Mouse (Mus musculus) forebrain, embryonic 11.5 days (tissue): ENCODE results near the gene Pycr1. TPM values are rescaled to one million over a fixed set of nuclear protein-coding genes. Genes with fewer than 3 reads are reported as not detected.
A peak's percentile ranks its signal among the peaks of the same experiment; 100 is the strongest.

Experiments
- ATAC-seq: fragments of 200-750 bp; cut with Nextera tagmentation; replicated peaks from 2 replicates; pipeline ENCODE4 v1.8.0; 2017; ENCODE audit warnings: moderate TSS enrichment; ENCODE audit not compliant: low FRiP score
- DNase-seq: peaks from one replicate; pipeline ENCODE4 v3.0.0-alpha.2; 2017; ENCODE audit warnings: low spot score
- H3K27ac ChIP-seq: fragments of 300-500 bp; sonication (generic); 2 replicates; pipeline ENCODE4 v1.5.1; 2014; ENCODE audit warnings: low read depth, low read length
- H3K27me3 ChIP-seq: fragments of 300-500 bp; sonication (generic); 2 replicates; pipeline ENCODE4 v1.6.1; 2014; ENCODE audit warnings: mild to moderate bottlenecking, low read length, mixed read lengths; ENCODE audit not compliant: control insufficient read depth, insufficient read depth
- H3K36me3 ChIP-seq: fragments of 300-500 bp; sonication (generic); 2 replicates; pipeline ENCODE4 v1.6.1; 2014; ENCODE audit warnings: mild to moderate bottlenecking, low read length, moderate library complexity, mixed read lengths; ENCODE audit not compliant: control insufficient read depth, insufficient read depth
- H3K4me1 ChIP-seq: fragments of 300-500 bp; sonication (generic); replicated peaks from 2 replicates; pipeline ENCODE4 v1.6.1; 2014; ENCODE audit warnings: low read length, mixed read lengths; ENCODE audit not compliant: control insufficient read depth, insufficient read depth
- H3K4me2 ChIP-seq: fragments of 300-500 bp; sonication (generic); 2 replicates; pipeline ENCODE4 v1.6.1; 2014; ENCODE audit warnings: low read depth, mild to moderate bottlenecking, low read length, moderate library complexity, mixed read lengths; ENCODE audit not compliant: severe bottlenecking
- H3K4me3 ChIP-seq: fragments of 300-500 bp; sonication (generic); 2 replicates; pipeline ENCODE4 v1.5.1; 2014; ENCODE audit warnings: low read depth, low read length
- H3K9ac ChIP-seq: fragments of 300-500 bp; sonication (generic); 2 replicates; pipeline ENCODE4 v1.6.1; 2014; ENCODE audit warnings: low read length
- H3K9me3 ChIP-seq: fragments of 300-500 bp; sonication (generic); 2 replicates; pipeline ENCODE4 v1.6.1; 2016; ENCODE audit warnings: low read length, mixed read lengths; ENCODE audit not compliant: control insufficient read depth
- WGBS: fragments of 180-500 bp; shearing (Covaris S2); extraction: QIAGEN DNeasy Blood & Tissue Kit; methylation state at CpG from one replicate; pipeline ENCODE4 v1.1.7; 2014; 5-methylcytosine and 5-hydroxymethylcytosine counted together
- polyA plus RNA-seq: library from polyadenylated mRNA; unstranded; fragments of >200 nt; fragmentation: Nextera tagmentation; extraction: Ambion mirVana; gene quantifications from 2 replicates; pipeline ENCODE4 v1.2.1, GENCODE M21; 2014

Pycr1 gene
- polyA plus RNA-seq, 1 experiment from 2014 or later, result 33.7 TPM

DNA sequence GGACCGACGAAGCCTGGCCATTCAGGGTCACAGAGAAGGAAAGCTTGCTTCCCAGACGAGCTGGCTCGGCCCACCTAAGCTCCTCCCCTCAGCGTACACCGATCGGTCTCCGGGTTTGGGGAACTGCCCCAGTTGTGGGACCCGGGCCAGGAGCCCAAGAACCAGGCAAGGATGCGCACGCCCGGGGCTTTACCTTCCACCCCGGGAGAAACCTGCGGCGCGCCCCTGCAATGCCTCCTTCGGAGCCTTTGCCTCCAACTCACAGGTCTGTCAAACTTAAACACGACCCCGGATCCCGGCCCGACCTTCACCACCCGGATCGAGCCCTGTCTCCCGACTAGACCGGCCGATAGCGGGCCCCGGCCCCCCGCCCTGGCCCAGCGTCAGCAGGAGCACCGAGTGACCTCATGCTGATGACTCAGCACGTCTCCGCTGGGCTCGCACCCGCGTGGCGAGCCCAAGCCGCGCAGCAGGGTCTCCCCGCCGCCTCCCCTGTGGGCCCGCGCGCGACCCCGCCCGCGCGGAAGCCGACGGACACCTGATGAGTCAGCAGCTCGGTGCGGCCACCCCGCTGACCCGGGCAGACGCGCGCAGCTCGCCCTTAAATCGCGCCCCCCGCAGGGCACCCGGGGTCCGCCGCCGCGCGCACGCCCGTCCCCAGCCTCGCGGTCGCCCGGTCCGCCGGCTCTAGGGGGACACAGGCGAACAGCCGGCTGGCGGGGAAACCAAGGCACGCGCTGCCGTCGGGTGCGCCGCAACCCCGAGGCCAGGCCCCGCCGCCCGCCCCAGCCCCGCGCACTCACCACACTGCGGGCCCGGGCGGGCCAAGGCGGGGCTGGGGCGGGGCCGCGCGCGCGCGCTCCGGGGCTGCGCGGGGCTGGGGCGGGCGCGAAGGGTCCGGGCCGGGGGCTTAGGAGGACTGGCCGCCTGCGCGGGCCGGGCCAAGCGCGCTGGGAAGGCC, 10.7 kb downstream of the Pycr1 start:
- Histone ChIP-seq H3K27ac (peak overlapping the region; percentile 62), H3K4me1 (peaks cover 22% of the 10 kb centered on the region), H3K4me2 (peak overlapping the region; percentile 93), H3K9ac (peak overlapping the region; percentile 88), H3K27me3 (no peaks in the 10 kb centered on the region; the same call in 1 of the 2 replicates), H3K4me3 (peak overlapping the region; percentile 96), H3K36me3 (peaks cover 5% of the 10 kb centered on the region; the same call in 1 of the 2 replicates), H3K9me3 (no peaks in the 10 kb centered on the region)
- DNase-seq (peak; percentile 82), ATAC-seq (peak; percentile 88)
- WGBS, result under 1% methylated on average over 96 of the region's 116 CpGs

DNA sequence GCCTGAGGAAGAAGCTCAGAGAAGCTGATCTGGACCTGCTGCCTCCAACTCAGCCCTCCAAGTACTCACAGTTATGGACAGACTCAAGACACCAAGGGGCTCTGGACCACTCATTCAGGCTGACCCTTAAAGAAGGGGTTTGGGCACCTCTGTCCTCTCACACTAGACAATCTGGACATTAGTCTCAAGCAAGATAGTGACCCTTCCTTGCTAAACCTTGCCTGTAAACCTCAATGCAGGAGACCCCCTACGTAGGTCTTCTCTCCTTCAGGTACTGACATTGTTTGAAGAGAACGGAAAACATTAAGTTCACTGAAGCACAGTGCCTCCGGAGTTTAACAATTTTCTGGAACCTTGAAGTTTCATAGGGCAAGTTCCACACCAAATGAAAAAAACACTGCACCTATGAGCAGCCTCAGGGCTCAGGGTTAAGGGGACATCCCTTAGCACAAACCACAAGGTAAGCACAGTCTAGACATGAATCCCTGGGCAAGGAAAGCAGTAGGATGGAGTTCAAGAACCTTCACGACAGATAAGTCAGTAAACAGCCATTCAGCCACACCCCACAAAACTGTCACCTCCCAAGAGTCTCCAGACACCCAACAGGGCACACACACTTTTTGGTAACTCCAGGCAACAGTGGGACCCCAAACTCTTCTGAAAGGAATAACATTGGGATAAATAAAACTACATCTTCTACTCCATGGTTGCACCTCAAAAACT, 11.7 kb downstream of the Pycr1 start:
- Histone ChIP-seq H3K36me3 (peaks cover 5% of the 10 kb centered on the region; the same call in 1 of the 2 replicates), H3K27me3 (no peaks in the 10 kb centered on the region; the same call in 1 of the 2 replicates), H3K9ac (peak overlapping the region; percentile 88), H3K4me2 (peak overlapping the region; percentile 93), H3K27ac (0 out of 2 replicates have a peak overlapping the region, but pooled peaks have one; percentile 62), H3K4me3 (peak overlapping the region; percentile 96), H3K4me1 (peaks cover 22% of the 10 kb centered on the region), H3K9me3 (no peaks in the 10 kb centered on the region)
- 68% methylated on average over 4 of the region's 4 CpGs for WGBS
- ATAC-seq (no peak), DNase-seq (no peak)

DNA sequence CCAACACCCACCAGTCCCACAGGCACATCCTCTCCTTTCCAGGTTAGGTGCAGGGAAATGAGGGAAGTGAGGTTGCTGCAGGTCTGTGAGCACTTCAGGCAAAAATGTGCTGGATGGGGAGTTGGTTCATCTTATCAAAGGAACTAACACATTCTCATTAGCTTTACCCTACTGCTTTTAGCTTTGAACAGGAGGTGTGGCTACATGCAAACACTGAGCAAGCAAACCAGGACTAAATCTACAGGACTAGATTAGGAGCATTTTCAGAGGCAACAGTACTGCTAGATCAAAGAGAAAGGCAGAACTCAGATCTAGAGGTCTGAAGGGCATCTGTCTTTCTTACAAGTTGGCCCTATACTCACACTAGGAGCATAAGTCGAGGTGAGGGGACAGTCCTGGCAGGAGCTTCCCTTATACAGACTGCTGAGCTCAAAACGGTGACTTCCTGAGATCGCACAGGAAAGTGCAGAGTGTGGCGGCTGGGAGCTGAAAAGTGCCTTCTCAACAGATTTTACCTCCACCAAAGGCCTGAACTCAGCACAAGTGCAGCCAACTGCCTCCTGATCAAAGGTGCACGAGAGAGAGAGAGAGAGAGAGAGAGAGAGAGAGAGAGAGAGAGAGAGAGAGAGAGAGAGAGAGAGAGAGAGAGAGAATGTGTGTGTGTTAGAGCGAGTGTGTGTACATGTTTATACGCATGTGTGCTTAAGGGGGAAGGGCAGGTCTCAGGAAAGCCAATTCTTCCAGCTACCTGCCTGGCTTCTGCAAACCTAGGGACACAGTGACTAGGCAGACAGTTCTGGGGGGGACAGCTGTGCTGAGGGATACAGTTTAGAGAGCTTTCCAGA, 12.5 kb downstream of the Pycr1 start:
- peaks cover 5% of the 10 kb centered on the region; the same call in 1 of the 2 replicates for H3K36me3 ChIP-seq
- peaks cover 22% of the 10 kb centered on the region for H3K4me1 ChIP-seq
- WGBS, result 48% methylated on average over 7 of the region's 7 CpGs
- H3K27me3 ChIP-seq, result no peaks in the 10 kb centered on the region; the same call in 1 of the 2 replicates
- DNase-seq (no peak), ATAC-seq (no peak)
- peak overlapping the region; percentile 29; the same call in 1 of the 2 replicates for H3K9ac ChIP-seq
- H3K9me3 ChIP-seq, result no peaks in the 10 kb centered on the region
- no peak overlapping the region for H3K4me3 ChIP-seq
- peak overlapping the region; percentile 4; the same call in 1 of the 2 replicates for H3K27ac ChIP-seq
- H3K4me2 ChIP-seq, result peak overlapping the region; percentile 93; the same call in 1 of the 2 replicates

DNA sequence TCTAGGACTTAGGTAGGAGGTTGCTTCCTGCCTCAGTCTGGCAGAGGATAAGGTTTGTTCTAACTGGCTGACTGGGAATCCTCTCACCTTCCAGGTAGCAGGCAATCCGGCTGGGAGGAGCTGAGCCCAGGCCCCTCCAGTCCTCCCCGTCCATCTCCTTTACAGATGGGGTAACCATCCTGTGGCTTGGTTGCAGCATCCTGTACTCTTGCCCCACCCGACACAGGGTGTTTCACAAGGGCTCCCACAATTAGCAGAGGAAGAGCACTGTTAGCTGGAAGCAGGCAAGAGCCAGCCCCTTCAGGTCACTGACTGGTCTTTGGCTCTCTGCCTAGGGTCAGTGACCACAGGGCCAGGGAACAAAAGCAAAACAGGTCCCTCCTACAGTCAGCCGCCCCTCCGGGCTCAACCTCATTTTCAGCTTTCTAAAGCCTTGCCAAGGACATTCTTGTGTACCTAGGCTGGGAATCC, 13.1 kb downstream of the Pycr1 start:
- H3K27me3 ChIP-seq, result no peaks in the 10 kb centered on the region; the same call in 1 of the 2 replicates
- peaks cover 22% of the 10 kb centered on the region for H3K4me1 ChIP-seq
- H3K9ac ChIP-seq, result peak overlapping the region; percentile 29; the same call in 1 of the 2 replicates
- no peaks in the 10 kb centered on the region for H3K9me3 ChIP-seq
- H3K36me3 ChIP-seq, result peaks cover 5% of the 10 kb centered on the region; the same call in 1 of the 2 replicates
- no peak overlapping the region for H3K4me3 ChIP-seq
- 29% methylated on average over 5 of the region's 5 CpGs for WGBS
- peak overlapping the region; percentile 4; the same call in 1 of the 2 replicates for H3K27ac ChIP-seq
- no peak for ATAC-seq
- DNase-seq, result peak; percentile 50
- H3K4me2 ChIP-seq, result no peak overlapping the region

DNA sequence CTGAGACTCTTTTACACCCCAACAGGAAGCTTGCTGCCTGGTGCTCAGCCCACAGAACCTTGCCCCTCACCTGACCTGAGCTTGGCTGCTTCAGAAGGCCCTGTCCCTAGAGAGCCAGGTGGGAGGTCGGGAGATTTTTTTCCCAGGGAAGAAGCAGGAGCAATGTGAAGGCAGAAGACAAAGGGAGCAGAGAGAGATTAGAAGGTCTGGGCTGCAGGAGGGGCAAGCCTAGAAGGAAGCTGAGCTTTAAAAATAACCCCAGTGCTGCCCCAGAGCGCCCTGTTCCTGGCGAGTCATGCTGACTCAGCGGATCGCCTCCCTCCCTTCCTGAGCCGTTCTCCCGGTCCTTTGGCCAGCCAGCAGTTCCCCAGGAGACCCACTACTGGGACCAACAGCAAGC, 13.7 kb downstream of the Pycr1 start:
- ATAC-seq, result no peak
- no peak for DNase-seq
- Histone ChIP-seq H3K36me3 (peaks cover 5% of the 10 kb centered on the region; the same call in 1 of the 2 replicates), H3K27ac (no peak overlapping the region), H3K4me3 (no peak overlapping the region), H3K4me2 (no peak overlapping the region), H3K9ac (0 out of 2 replicates have a peak overlapping the region, but pooled peaks have one; percentile 29), H3K9me3 (no peaks in the 10 kb centered on the region), H3K27me3 (no peaks in the 10 kb centered on the region; the same call in 1 of the 2 replicates), H3K4me1 (peaks cover 22% of the 10 kb centered on the region)
- WGBS, result 22% methylated on average over 7 of the region's 7 CpGs

DNA sequence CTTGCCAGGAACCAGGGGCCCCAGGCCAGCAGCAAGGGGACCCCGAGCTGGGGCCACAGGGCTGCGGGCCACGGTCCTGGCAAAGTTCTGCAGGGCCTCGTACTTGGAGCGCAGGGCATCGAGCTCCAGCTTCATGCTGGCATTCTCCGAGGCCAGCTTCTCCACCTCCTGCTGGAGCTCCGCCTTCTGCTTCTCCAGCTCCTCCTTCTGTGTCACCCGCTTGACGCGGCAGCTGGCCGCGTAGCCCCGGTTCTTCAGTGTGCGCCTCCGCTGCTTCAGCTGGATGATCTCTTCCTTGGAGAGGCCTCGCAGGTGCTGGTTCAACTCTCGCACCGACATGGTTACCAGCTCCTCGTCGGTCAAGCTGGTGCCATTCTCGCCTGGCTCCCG, 14.2 kb downstream of the Pycr1 start:
- no peaks in the 10 kb centered on the region for H3K9me3 ChIP-seq
- H3K27me3 ChIP-seq, result no peaks in the 10 kb centered on the region; the same call in 1 of the 2 replicates
- DNase-seq, result peak; percentile 55
- ATAC-seq, result no peak
- no peak overlapping the region for H3K4me2 ChIP-seq
- 79% methylated on average over 23 of the region's 23 CpGs for WGBS
- H3K36me3 ChIP-seq, result peaks cover 5% of the 10 kb centered on the region; the same call in 1 of the 2 replicates
- no peak overlapping the region for H3K4me3 ChIP-seq
- peaks cover 22% of the 10 kb centered on the region for H3K4me1 ChIP-seq
- H3K27ac ChIP-seq, result no peak overlapping the region
- no peak overlapping the region for H3K9ac ChIP-seq

DNA sequence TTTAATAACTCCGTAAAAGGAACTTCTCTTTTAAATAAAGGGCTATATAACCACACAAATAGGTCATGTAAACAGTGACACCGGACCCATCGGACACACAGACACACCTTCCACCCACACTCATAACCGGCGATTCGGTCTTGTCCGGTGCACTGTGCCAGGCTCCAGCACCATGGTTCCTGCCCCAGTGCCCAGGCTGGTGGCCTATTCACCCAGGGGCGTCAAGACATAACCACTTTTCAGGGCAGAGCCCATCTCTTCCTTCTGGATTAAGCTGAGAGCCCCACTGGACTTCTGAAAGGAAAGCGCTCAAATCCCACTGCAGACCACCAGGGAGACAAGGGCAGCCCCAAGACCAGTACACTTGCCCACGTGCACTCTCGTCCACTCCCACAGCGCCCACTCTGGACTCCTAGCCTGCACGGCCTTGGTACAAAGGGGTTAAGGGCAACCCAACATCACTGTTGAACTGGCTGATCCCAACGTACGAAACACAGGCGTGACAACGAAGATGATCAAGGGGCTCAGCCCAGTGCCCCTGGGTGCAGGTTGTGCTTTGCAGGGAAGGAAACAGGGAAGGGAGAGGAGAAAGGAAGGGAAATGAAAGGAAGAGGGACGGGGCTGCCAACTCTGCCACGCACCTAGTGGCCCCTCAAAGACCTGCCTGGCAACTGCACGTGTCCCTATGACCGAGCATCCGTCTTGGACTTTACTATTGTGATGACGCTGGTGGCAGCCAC, 14.8 kb downstream of the Pycr1 start:
- Histone ChIP-seq H3K4me2 (no peak overlapping the region), H3K9me3 (no peaks in the 10 kb centered on the region), H3K4me1 (peaks cover 19% of the 10 kb centered on the region), H3K27ac (no peak overlapping the region), H3K36me3 (peaks cover 5% of the 10 kb centered on the region; the same call in 1 of the 2 replicates), H3K9ac (no peak overlapping the region), H3K4me3 (no peak overlapping the region), H3K27me3 (no peaks in the 10 kb centered on the region; the same call in 1 of the 2 replicates)
- DNase-seq (no peak), ATAC-seq (no peak)
- 96% methylated on average over 23 of the region's 23 CpGs for WGBS
